Mouse (Mus musculus) urinary bladder, adult 18-20 months (tissue): Measurements from ENCODE around the gene Ccnb1.
"Not testable (repeated sequence)": the region's sequence is repeated elsewhere in the genome, so short reads cannot be mapped to it uniquely, and the experiment has no call there.

Source experiments
- DNase-seq, 2 experiments: peaks; one replicate each; pipeline ENCODE4 v3.0.0; 2022; ENCODE audit warnings: low spot score in 2 of 2, mixed read lengths in 2 of 2

The Ccnb1 gene

DNA sequence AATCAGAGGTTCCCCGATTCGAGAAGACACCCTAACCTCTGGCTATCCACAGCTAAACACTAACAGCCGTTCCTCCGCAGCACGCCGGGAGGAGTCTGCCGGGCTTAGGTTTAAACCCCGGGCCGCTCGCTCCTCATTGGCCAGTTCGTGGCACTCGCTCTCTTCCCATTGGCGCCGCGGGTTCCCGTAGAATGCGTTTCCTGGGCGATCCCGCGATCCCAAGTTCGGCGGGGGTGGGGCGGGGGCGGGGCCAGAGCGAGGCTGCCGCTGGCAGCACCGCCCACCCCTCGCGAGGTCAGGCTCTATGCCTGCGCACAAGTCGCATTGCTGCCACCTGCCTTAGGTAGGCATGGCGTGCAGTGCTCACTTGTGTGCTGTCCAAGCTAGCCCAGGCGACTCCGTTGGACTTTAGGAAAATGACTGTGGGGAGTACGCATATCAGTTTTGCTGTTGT is at the start of gene Ccnb1:
Gene Ccnb1, minus strand, starts transcription at position 157 of the 454 bp plus-strand sequence.
- DNase-seq = peak; percentile 81 to 88

DNA sequence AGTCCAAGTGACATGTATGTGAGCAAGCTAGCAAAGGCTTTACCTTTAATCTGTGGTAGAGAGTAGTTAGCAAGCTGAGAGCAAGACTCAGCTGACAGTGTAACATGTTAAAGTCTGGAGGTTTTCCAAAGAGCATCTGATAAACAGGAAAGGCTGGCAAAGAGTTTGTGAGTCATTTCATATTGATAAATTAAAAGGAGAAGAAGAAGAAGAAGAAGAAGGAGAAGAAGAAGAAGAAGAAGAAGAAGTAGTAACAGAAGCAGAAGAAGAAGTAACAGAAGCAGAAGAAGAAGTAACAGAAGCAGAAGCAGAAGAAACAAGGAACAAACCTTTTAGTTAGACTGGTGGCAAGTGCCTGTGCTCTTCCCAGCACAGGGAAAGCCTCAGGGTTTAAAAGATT is 48.4 kb upstream of the Ccnb1 start:
- no peak for DNase-seq

DNA sequence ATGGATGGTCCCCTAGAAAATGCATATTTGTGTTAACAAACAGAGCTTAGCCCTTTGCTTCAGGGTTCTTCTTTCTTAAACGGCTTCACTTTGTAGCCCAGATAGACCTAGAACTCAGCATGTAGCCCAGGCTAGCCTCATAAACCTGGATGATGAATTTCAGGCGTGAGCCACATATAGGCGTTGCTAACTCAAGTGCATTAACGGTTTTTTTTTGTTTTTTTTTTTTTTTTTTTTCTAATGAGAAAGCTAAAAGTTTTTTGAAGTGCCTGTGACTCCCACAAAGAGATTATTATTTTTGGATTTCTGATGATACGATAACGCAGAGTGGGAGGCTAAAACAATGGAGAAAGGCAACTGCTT is 47.3 kb upstream of the Ccnb1 start:
- no peak for DNase-seq

DNA sequence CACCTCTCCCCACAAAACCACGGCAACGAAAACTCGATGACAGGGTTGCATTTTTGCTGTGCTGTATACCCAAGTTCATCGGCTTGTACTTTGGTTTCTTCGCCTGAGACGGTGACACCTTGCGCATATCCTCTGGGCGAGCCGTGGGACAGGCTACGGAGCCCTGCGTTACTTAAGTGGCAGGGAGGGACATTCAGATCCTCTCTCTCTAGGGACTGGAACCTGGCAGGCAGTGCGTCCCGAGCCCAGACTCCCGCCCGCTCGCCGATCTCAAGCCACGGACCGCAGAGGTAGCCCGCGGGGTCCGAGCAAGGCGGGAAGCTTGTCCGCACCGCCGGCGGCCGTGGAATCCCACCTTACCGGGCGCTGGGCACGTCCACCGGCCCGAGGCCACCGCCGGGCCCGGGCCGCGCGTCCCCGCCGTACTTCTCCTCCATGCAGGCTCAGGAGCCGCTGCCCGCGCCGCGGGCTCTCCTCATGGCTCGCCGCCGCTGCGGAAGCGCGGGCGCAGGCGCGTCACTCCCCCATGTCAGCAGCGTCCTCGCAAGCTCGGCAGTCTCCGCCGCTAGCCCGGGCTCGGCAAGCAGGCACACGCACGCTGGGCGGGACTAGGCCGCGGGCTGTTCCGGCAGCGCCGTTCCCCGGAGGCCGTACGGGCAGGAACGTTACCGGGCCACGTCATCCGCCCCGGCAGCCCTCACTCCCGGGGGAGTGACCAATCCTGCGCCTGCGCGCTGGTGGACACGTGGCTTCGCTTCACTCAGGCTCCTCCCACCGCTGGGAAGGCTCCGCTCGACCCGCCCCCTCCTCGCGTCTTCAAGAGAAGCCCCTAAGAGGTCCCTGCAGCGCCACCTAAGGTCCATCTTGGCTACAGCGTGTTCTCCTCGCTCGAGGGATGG is 46.6 kb upstream of the Ccnb1 start, which contains the start of gene Slc30a5:
Gene Slc30a5, minus strand, starts transcription at position 687 of the 899 bp plus-strand sequence.
- peak; percentile 97 to 98 for DNase-seq

DNA sequence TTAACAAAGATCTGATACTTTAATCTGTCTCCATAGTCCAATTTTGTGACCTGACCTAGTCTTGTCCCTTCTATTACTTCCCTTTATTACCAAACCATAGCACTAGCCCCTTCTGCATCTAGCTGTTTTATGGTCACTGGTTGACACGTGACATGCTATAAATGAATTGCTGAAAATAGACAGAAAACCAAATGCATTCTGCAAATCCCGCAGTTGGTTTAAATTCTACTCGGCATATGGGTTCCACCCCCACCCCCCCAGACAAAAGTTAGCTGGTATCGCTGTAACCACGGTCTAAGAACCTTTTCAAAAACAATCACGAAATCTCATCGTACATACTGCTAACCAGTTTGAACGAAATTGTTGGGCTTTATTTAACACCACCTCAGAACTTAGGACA is 45.8 kb upstream of the Ccnb1 start:
- no peak for DNase-seq

DNA sequence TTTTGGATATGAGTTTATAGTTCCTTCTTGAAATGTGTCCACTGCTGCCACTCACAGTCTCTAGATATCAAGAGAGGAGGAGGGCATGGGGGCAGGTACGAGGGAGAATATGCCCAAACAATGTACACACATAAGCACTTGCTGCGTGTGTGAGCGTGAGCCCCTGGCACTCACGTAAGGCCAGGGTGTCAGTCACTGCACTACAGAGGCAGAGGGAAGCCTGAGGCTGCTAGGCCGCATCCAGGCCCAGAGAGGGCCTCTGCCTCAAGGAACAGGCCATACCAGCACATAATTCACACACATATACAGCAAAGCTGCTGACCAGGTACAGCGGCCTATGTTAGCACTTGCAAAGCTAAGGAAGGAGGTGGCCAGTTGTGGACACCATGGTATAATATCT is 44.8 kb upstream of the Ccnb1 start:
- no peak for DNase-seq

DNA sequence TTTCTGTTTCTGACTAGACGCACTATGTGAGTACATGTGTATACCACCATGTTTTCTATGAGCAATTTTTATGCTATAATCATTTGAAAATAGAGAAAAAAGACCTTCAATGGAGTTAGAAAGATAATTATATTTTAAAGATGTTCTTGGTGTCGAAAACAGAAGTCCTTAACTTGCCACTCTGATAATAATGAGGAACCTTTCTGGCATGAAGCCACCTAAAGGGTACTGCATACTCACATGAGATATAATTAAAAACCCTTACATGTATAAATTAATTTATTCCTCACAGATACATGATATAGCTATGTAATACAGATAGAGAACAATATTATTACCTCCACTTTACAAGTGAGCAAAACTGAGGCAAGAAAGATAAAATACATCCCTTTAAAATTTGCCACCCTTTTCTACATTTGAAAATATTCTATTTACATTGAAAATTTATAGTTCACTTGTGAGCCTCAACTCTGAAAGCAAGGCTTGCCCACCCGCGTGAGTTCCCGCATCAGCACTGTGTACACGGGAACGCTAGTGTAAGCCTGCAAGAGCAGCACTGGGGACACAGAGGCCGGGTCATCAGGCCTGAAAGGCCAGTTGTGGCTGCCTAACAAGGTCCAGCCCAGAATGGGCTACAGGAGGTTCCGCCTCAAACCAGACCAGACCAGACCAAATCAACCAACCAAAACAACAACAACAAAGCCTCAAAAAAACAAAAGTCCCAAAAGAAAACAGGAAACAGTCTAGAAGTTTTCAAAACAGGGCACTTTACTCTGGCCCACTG is 39.4 kb upstream of the Ccnb1 start:
- no peak for DNase-seq

DNA sequence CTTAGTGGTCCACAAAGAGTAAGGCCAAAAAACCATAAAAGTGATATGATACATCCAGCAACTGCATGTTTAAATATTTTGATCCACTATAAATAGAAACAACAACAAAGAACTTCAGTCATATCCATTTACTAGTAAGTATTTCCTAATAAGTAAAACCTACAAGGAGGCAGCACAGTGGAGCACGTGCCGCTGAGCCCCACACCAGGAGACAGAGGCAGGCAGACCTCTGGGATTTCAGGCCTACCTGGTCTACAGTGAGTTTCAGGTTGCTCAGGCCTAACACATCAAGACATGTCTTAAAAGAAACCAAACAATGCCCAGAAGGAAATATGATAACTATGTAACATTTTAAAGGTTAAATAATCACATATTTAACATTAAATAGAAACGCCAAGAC is 38.5 kb upstream of the Ccnb1 start:
- DNase-seq = no peak

DNA sequence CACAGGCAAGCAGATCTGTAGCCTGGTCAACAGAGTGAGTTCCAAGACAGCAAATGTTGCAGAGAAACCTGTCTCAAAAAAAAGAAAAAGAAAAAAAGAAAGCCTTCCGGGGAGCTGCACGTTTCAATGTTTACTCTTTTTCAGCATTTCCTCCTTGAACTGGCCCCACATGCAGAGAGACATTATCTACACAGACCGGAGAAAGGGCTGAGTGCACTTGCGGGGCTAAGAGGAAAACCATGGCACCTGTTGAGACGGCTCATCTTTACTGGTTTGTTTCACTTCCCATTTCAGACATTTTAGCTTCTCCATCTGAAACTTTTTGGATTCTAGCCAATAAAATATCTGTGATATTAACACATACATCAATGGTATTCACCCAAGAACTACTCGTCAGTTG is 37.9 kb upstream of the Ccnb1 start:
- no peak for DNase-seq

DNA sequence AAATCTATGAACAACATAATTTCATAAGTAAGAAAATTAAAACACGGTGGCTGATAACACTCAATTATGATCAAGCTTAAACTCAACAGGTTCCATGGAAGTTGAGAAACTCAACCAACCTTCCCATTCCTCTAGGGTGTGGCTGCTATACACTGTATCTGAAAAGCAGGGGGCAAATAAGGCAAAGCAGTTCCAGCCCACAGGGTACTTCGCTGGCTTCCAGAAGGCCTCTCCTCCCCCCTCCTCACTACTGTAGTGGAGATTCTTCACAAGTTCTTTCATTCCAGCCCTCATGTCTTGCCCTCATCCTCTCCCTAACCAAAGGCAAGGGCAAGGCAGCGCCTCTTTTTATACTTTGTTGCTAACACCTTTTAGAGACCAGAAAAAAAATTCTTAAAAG is 37.5 kb upstream of the Ccnb1 start:
- DNase-seq = no peak

DNA sequence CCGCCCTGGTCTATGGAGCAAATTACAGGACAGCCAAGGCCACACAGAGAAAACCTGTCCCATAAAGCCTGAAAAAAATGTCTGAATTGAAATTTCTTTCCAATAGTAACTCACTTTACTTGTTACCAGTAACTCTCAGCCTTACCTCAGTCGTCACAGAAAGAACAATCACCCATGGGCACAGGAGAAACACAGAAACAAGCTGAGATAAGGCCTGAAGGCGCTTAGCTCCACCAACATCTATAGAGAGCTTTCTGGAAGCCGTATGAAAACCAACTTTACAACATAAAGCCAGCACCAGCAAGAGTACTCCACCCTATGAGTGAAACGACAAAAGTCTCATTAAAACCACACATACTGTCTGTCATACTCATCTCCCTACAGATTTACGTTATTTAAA is 28.1 kb upstream of the Ccnb1 start:
- no peak for DNase-seq

DNA sequence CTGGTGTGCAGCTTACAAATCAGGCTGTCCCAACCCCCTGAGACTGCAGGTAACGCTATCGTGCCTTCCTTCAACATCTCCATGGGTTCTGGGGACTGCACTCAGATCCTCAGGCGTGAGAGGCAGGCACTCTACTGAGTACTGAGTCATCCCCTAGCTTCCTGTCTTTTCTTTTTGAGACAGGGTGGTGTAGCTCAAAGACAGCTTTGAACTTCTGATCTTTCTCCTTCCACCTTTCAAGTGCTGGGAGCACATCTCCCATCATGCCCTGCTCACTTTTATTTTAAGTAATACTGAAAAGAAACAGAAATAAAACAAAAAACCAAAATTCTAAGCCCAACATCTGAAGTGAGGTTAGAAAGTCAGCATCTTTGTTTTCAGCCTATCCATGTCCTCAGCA is 19.4 kb upstream of the Ccnb1 start:
- DNase-seq = no peak

DNA sequence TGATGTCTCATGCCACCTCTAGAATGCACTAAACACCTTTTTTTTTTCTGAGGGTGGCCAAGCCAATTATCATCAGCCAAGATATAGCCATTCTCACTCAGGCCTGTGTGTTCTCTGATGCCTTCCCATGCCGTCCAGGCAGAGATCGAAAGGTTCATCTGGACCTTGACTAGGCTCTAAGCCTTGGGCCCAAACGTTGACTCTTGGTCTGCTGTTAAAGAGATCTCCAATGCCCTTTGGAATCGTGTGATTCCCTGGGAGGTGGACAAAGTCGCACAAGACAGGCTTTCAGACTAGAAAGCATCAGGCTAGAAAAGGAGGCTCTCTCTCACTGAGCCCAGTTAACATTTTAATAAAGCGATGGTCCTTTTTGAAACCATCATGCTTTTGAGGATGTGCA is 10.8 kb upstream of the Ccnb1 start:
- no peak for DNase-seq

DNA sequence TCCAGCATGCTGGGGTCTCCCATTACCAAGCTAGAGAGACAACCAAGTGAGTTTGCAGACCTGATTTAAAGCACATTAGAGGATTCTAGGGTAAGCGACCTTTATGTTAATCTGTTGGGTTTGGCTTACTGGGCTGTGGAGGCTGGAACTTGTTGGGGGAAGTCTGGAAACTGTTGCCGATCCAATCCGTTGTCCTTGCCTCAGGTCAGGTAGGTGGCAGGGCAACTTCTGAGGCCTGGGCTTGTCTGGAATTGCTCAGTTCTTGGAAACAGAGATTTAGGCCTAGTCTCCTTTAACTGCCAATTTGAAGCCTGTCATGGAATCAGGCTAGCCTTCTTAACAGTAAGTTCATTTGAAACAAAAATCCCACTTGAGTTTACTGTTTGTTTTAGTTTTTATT is 2.7 kb upstream of the Ccnb1 start:
- DNase-seq = no peak

DNA sequence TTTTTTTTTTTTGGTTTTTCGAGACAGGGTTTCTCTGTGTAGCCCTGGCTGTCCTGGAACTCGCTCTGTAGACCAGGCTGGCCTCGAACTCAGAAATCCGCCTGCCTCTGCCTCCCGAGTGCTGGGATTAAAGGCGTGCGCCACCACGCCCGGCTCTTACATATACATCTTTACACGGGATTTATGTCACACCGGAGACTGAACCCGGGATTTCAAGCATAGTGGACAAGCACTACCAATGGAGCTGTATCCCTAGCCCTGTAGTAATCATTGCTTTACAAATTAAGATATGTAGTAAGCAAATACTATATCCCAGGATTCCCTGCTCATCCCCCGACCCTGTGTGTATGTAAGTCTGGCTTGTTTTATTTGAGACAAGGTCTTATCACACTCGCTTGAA is 1.7 kb upstream of the Ccnb1 start:
- DNase-seq = not testable (repeated sequence)

DNA sequence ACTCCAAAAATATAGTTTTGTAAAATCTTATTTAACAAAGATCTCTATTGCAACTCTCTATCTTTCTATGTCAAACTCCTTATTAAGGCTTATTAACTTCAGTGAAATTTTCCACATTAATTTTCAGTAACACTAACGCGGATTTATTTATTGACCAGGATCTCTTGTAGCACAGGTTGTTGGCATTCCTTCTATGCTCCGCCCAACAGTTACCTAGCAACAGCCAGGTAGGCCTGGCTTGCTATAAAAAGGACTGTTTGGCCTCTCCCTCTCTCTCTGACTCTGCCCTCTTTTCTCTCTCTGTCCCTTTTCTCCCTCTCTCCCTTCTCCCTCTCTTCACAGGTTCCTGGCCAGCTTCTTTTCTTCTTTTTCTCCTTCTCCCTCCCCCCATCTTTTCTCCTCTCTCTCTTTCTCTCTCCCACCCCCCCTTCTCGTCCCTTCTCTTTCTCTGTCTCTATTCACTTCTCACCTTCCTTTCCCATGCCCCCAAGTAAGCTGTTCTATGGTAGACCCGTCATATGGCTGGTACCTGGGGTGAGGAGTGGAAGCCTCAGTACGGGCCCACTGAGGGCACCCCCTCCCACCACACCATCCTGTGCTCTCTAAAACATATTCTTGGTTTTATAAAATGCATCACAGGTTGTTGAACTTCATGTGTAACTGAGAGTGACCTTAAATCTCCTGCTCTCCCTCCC is 1.1 kb upstream of the Ccnb1 start:
- no peak for DNase-seq

DNA sequence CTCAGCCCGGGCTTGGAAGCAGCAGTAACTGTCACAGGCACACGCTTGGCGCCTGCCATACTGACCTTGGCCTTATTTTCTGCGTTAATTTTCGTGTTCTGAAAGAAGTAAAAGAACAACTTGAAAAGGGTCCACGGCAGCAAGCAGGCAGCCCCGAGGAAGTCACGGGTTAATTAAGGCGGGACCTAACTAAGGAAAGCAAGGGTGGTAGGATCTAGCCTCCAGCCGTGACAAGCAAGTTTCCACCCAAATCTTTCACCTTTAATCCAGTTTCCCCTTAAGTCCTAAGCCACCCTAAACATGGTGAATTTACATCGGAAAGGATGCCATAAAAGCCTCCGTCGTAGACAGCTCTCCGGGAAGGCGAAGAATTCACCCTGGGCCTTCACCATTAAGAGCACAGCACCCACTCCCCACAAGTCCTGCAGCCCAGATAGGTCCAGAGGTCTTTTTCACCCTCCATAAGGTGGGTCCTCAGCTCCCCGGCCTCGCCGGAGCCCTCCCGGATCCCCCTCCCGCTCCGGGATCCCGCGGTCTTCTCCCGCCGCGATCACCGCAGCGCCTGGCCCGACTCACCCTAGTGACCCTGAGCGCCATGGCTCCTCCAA is 460 bp downstream of the Ccnb1 start:
- DNase-seq = no peak

DNA sequence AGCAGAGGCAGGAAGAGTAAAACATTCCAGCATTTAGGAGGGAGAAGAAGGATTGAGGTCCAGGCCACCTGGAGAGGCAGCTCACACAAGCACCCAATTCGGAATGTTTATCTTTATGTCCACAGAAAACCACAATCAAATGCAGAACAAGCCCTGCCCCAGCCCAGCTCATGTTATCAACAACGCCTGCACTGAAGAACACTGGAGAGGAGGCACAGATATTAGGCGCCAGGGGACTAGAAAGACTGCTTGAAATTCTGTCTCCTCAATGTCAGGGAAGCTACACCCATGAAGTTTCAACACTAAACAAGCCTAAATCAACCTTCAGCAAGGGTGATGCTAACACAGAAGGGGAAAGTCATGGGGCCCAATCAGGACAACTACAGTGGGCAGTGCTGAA is 8.9 kb downstream of the Ccnb1 start:
- DNase-seq = no peak

DNA sequence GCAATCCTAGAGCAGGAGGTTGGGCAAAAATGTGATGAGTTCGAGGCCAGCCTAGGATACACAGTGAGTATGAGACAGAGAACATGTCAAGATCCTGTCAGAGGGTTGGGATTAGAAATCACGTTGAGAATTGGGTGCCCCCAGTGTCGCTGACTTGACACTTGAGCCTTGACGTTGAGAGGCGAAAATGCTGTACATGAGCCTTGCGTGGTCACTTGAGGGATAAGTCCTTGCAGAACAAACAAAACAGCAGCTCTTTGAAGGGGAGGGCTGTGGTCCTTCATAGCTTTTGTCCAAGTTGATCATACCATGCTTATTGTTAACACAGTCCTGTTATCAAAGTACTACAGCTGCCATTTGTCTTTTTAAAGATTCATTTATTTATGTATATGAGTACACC is 9.7 kb downstream of the Ccnb1 start:
- DNase-seq = no peak

DNA sequence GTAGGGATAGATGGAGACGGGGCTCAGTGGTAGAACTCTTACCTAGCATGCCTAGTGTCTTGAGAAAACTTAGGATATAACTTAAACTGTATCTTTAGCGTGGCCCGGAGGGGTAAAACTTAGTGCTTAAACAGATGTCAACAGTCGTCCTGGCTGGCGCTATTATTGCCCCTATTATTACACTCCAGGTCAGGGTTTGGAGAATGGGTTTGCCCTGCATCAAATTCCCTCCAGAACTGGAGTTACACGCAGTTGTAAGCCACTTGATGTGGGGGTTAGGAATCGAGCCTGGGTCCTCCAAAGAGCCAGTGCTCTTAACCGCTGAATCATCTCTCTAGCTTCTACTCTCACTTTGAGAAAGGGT is 10.3 kb downstream of the Ccnb1 start:
- DNase-seq = no peak

DNA sequence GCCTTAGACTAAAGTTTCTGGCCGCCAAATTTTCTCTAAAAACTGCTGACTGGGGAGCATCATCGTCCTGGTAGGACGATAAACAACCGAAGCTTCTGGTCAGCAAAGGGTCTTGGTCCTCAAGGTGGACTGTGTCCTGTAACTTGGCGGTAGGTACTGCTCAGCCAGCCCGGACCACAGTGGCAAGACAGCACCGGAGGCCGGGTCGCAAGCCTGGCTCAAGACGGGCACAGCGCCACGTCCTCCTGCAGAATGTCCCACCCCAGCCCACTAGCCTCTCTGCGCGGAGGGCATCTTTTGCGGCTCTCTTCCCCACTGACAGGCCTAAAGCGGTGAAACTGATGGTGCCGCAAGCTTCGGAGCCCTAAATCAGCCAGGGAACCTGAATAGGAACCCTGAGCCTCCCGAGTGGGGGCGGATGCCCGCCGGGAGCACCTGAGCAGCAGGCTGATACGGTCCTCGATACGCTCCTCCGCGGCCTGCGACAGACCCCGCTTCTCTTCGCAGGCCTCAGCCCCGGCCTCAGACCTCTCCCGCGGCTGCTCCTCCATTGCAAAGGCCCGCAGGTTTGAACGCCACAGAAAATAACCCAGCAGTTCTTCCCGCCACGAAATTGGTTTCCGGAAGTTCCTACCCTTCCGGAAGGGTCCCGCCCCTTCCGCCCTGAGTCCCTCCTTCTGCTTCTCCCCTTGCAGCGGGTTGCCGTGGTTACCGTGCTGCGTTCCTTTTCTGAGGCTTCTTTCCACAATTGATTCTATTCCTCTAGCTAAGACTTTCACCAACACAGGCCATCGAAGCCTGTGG is 10.9 kb downstream of the Ccnb1 start, which contains the start of gene Cenph:
Gene Cenph, minus strand, starts transcription at position 648 of the 804 bp plus-strand sequence.
- DNase-seq = peak; percentile 65 to 68
